Mouse (Mus musculus) lung, postnatal 0 days (tissue): ENCODE results near the gene Tmc2. TPM values are rescaled to one million over a fixed set of nuclear protein-coding genes. Genes with fewer than 3 reads are reported as not detected.

ENCODE experiments used
- ATAC-seq: fragments of 200-750 bp; cut with Nextera tagmentation; 2 replicates; pipeline ENCODE4 v1.8.0; 2017; ENCODE audit warnings: moderate library complexity
- DNase-seq: peaks from one replicate; pipeline ENCODE4 v3.0.0-alpha.2; 2016; ENCODE audit warnings: low spot score
- H3K27ac ChIP-seq: fragments of 300-500 bp; sonication (generic); 2 replicates; pipeline ENCODE4 v1.5.1; 2014; ENCODE audit warnings: antibody characterized with exemption, mild to moderate bottlenecking, low read length, mixed read lengths
- H3K27me3 ChIP-seq: fragments of 300-500 bp; sonication (generic); replicated peaks from 2 replicates; pipeline ENCODE4 v1.6.1; 2014; ENCODE audit warnings: low read length, mixed read lengths; ENCODE audit not compliant: insufficient read depth
- H3K36me3 ChIP-seq: fragments of 300-500 bp; sonication (generic); 2 replicates; pipeline ENCODE4 v1.6.1; 2014; ENCODE audit warnings: low read length, mixed read lengths; ENCODE audit not compliant: insufficient read depth
- H3K4me1 ChIP-seq: fragments of 300-500 bp; sonication (generic); 2 replicates; pipeline ENCODE4 v1.6.1; 2014; ENCODE audit warnings: antibody characterized with exemption, low read depth, low read length, mixed read lengths; ENCODE audit not compliant: insufficient read depth
- H3K4me2 ChIP-seq: fragments of 300-500 bp; sonication (generic); replicated peaks from 2 replicates; pipeline ENCODE4 v1.6.1; 2014; ENCODE audit warnings: low read depth, mild to moderate bottlenecking, low read length, moderate library complexity, mixed read lengths
- H3K4me3 ChIP-seq: fragments of 300-500 bp; sonication (generic); 2 replicates; pipeline ENCODE4 v1.5.1; 2014; ENCODE audit warnings: low read depth, low read length
- H3K9ac ChIP-seq: fragments of 300-500 bp; sonication (generic); replicated peaks from 2 replicates; pipeline ENCODE4 v1.6.1; 2014; ENCODE audit warnings: low read depth, mild to moderate bottlenecking
- H3K9me3 ChIP-seq: fragments of 300-500 bp; sonication (generic); 2 replicates; pipeline ENCODE4 v1.6.1; 2016; ENCODE audit warnings: low read length, mixed read lengths
- CTCF ChIP-seq: IDR thresholded peaks from 2 replicates; pipeline ENCODE4 v1.5.1; 2016; ENCODE audit warnings: antibody characterized with exemption, mild to moderate bottlenecking
- EP300 ChIP-seq: IDR thresholded peaks from 2 replicates; pipeline ENCODE4 v1.6.1; 2016; ENCODE audit warnings: antibody characterized with exemption, mild to moderate bottlenecking, control low read depth
- WGBS: fragments of 180-500 bp; shearing (Covaris S2); extraction: QIAGEN DNeasy Blood & Tissue Kit; methylation state at CpG from one replicate; pipeline ENCODE4 v1.1.7; 2014; 5-methylcytosine and 5-hydroxymethylcytosine counted together
- polyA plus RNA-seq: library from polyadenylated mRNA; unstranded; fragments of >200 nt; fragmentation: Nextera tagmentation; extraction: Ambion mirVana; gene quantifications from 2 replicates; pipeline ENCODE4 v1.2.1, GENCODE M21; 2015

The Tmc2 gene
- polyA plus RNA-seq, 1 experiment from 2014 or later: not detected

GRCm38 (mm10) chr2:130262398-130262797, 67.4 kb downstream of the Tmc2 start:
- no peaks in the 10 kb centered on the region for H3K36me3 ChIP-seq
- ATAC-seq: no peak
- no peak overlapping the region for H3K27ac ChIP-seq
- H3K4me2 ChIP-seq: no peak overlapping the region
- TF ChIP-seq EP300: no peak
- no peak for TF ChIP-seq CTCF
- no peaks in the 10 kb centered on the region for H3K9me3 ChIP-seq
- no peak overlapping the region for H3K4me3 ChIP-seq
- H3K27me3 ChIP-seq: no peaks in the 10 kb centered on the region
- 27% methylated on average over 2 of the region's 2 CpGs for WGBS
- no peaks in the 10 kb centered on the region for H3K4me1 ChIP-seq
- no peak overlapping the region for H3K9ac ChIP-seq
- no peak for DNase-seq

GRCm38 (mm10) chr2:130265520-130265919, 70.5 kb downstream of the Tmc2 start:
- Histone ChIP-seq H3K9me3 (no peaks in the 10 kb centered on the region), H3K4me3 (no peak overlapping the region), H3K36me3 (no peaks in the 10 kb centered on the region), H3K27me3 (no peaks in the 10 kb centered on the region), H3K9ac (no peak overlapping the region), H3K4me2 (no peak overlapping the region), H3K4me1 (no peaks in the 10 kb centered on the region), H3K27ac (no peak overlapping the region)
- 91% methylated on average over 1 of the region's 1 CpGs for WGBS
- ATAC-seq (no peak), DNase-seq (no peak)
- TF ChIP-seq CTCF: no peak

- ATAC-seq (no peak), DNase-seq (no peak)
- Histone ChIP-seq H3K4me1 (no peaks in the 10 kb centered on the region), H3K36me3 (no peaks in the 10 kb centered on the region), H3K9me3 (no peaks in the 10 kb centered on the region), H3K9ac (no peak overlapping the region), H3K27me3 (no peaks in the 10 kb centered on the region), H3K4me2 (no peak overlapping the region), H3K27ac (no peak overlapping the region), H3K4me3 (no peak overlapping the region)
- TF ChIP-seq CTCF: no peak
- no peak for TF ChIP-seq EP300
- 64% methylated on average over 7 of the region's 7 CpGs for WGBS
These were observed 73.1 kb downstream of the Tmc2 start for GRCm38 (mm10) chr2:130268074-130268473.

- Histone ChIP-seq H3K27ac (peak overlapping the region; percentile 34), H3K4me1 (peaks cover 7% of the 10 kb centered on the region; the same call in 1 of the 2 replicates), H3K4me3 (peak overlapping the region; percentile 72), H3K9ac (peak overlapping the region; percentile 77), H3K27me3 (no peaks in the 10 kb centered on the region), H3K4me2 (peak overlapping the region; percentile 82), H3K36me3 (peaks cover 6% of the 10 kb centered on the region; the same call in 1 of the 2 replicates), H3K9me3 (no peaks in the 10 kb centered on the region)
- DNase-seq (peak; percentile 30), ATAC-seq (peak; percentile 1; the same call in 1 of the 2 replicates)
- TF ChIP-seq CTCF: no peak
- no peak for TF ChIP-seq EP300
- under 1% methylated on average over 14 of the region's 14 CpGs for WGBS
These were observed 78.7 kb downstream of the Tmc2 start for GRCm38 (mm10) chr2:130273732-130274131.

- WGBS: 1% methylated on average over 67 of the region's 68 CpGs
These were observed 79.3 kb downstream of the Tmc2 start, which contains the start of gene Nop56 for GRCm38 (mm10) chr2:130274149-130274861. TSS of gene Nop56 (plus strand) at chr2:130274430.

GRCm38 (mm10) chr2:130274862-130275261, 79.9 kb downstream of the Tmc2 start:
- TF ChIP-seq EP300 (no peak), CTCF (no peak)
- peaks cover 14% of the 10 kb centered on the region for H3K36me3 ChIP-seq
- peaks cover 7% of the 10 kb centered on the region; the same call in 1 of the 2 replicates for H3K4me1 ChIP-seq
- ATAC-seq (no peak), DNase-seq (no peak)
- no peaks in the 10 kb centered on the region for H3K27me3 ChIP-seq
- H3K9me3 ChIP-seq: no peaks in the 10 kb centered on the region
- under 1% methylated on average over 10 of the region's 10 CpGs for WGBS
- peak overlapping the region; percentile 82 for H3K4me2 ChIP-seq
- H3K9ac ChIP-seq: peak overlapping the region; percentile 65
- H3K27ac ChIP-seq: no peak overlapping the region
- H3K4me3 ChIP-seq: peak overlapping the region; percentile 72

More at GRCm38 (mm10) chr2:130274149-130274861, 79.3 kb downstream of the Tmc2 start, which contains the start of gene Nop56:
- Histone ChIP-seq H3K27ac (peak within 1 kb of the TSS; percentile 55), H3K36me3 (peaks cover 8% of the 10 kb centered on the region), H3K27me3 (no peaks in the 10 kb centered on the region), H3K4me3 (peak within 1 kb of the TSS; percentile 72), H3K4me1 (peaks cover 7% of the 10 kb centered on the region; the same call in 1 of the 2 replicates), H3K4me2 (peak within 1 kb of the TSS; percentile 82), H3K9me3 (no peaks in the 10 kb centered on the region), H3K9ac (peak within 1 kb of the TSS; percentile 77)
- peak; percentile 30 for TF ChIP-seq CTCF
- TF ChIP-seq EP300: no peak
- ATAC-seq (peak; percentile 99), DNase-seq (peak; percentile 98)
